Mouse (Mus musculus) ovary, postnatal 36 days (tissue): ENCODE measurements around the gene Smarcd2.
A peak's percentile ranks its signal among the peaks of the same experiment; 100 is the strongest.
"Not testable (repeated sequence)": the region's sequence is repeated elsewhere in the genome, so short reads cannot be mapped to it uniquely, and the experiment has no call there.

ENCODE experiments used
- DNase-seq: peaks from one replicate; pipeline ENCODE4 v3.0.0; 2022; ENCODE audit warnings: low spot score, mixed read lengths

Gene Smarcd2

GRCm38 (mm10) chr11:106246834-106247233 lies 25.9 kb downstream of the Smarcd2 start:
- no peak for DNase-seq

GRCm38 (mm10) chr11:106233978-106234377 lies 38.8 kb downstream of the Smarcd2 start:
- not testable (repeated sequence) for DNase-seq

- no peak for DNase-seq
These were observed 52.2 kb downstream of the Smarcd2 start for GRCm38 (mm10) chr11:106220603-106221002.

GRCm38 (mm10) chr11:106216730-106217490 lies 55.9 kb downstream of the Smarcd2 start, which contains the start of gene Ddx42:
TSS of gene Ddx42 (plus strand) at chr11:106216926.
- peak; percentile 90 for DNase-seq

GRCm38 (mm10) chr11:106215927-106216729 lies 56.6 kb downstream of the Smarcd2 start, which contains the start of gene Ccdc47:
TSS of gene Ccdc47 (minus strand) at chr11:106216344.
- DNase-seq: peak; percentile 91

- DNase-seq: no peak
These were observed 57.3 kb downstream of the Smarcd2 start for GRCm38 (mm10) chr11:106215450-106215859.

- no peak for DNase-seq
These were observed 57.9 kb downstream of the Smarcd2 start for GRCm38 (mm10) chr11:106214856-106215255.
